Mouse (Mus musculus): ENCODE measurements around the gene Cyfip2. TPM values are rescaled to one million over a fixed set of nuclear protein-coding genes. Genes with fewer than 3 reads are reported as not detected.

Cyfip2 gene
- polyA plus RNA-seq (2012; ENCODE audit: insufficient read depth, insufficient read length, low replicate concordance, missing spikeins) = 150 TPM in 1 of 2 replicates, not detected in the other

DNA sequence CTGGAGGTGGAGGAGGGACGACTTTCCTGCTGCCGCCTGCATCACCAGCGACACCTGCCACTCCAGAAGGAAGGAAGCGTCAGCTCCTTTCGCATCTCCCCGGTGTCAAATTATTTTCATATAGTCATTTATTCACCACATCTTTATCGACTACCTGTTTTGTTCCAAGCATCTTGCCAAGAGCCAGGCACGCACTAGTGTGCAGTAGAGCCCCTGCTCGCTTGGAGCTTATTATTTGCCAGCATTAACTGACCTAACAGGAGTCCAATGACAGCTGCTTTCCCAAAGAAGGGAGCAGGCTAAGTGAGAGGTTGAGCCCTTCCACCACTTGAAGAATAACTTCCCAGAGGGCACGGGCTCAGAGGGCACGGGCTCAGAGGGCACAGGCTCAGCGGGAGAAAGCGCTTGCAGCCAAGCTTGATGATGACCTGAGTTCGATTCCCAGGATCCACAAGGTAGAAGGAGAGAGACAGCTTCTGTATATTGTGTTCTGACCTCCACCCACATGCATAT lies at the start of gene Cyfip2:
Gene Cyfip2, minus strand, starts transcription at position 337 of the 513 bp plus-strand sequence.
- TF ChIP-seq CTCF (IDR thresholded peaks at IDR 0.05; ENCODE audit: insufficient read depth, low read depth, low read length) (no peak), POLR2A (IDR thresholded peaks at IDR 0.05; ENCODE audit: insufficient read depth, low read depth, low read length) (no peak)
- peaks cover 16% of the 10 kb centered on the region for H3K4me1 ChIP-seq (ENCODE audit: control insufficient read depth, insufficient read depth, low read length)
- H3K27ac ChIP-seq (ENCODE audit: insufficient read depth, low read depth, low read length) = peak within 1 kb of the TSS; percentile 60
- WGBS = 7% methylated on average over 14 of the region's 14 CpGs
- H3K4me3 ChIP-seq (ENCODE audit: insufficient read depth, low read depth, low read length) = peak within 1 kb of the TSS; percentile 90

DNA sequence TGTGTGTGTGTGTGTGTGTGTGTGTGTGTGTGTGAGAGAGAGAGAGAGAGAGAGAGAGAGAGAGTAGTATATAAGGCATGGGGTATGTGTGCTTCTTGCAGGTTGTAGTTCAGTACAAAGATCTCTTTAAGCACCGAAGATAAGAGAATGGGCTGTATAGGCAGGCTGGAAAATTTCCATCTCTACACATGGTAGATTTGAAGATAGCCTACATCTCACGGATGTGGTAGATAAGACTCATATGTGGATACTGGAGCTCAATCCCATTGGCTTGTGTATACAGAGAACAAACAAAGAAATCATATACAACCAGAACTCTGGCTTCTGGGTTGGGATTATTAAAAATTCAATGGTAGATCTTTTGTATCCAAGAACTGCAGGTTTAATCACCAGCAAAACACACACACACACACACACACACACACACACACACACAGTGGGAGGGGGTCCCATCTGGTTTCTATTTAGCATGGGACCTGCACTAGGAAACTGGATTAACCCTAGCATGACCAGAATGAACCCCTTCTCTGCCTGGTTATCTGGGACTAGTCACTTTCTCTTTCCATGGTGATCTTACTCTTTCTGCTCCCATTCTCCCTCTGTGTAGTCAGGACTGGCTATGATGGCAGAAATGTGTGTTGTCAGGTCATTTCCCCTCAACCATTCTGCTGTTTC lies 48.5 kb upstream of the Cyfip2 start:
- TF ChIP-seq CTCF (IDR thresholded peaks at IDR 0.05; ENCODE audit: insufficient read depth, low read depth, low read length) = no peak
- TF ChIP-seq POLR2A (IDR thresholded peaks at IDR 0.05; ENCODE audit: insufficient read depth, low read depth, low read length) = no peak
- Histone ChIP-seq H3K27ac (ENCODE audit: insufficient read depth, low read depth, low read length) (no peak overlapping the region), H3K4me1 (ENCODE audit: control insufficient read depth, insufficient read depth, low read length) (no peaks in the 10 kb centered on the region), H3K4me3 (ENCODE audit: insufficient read depth, low read depth, low read length) (no peak overlapping the region)
- WGBS = 87% methylated on average over 2 of the region's 2 CpGs

DNA sequence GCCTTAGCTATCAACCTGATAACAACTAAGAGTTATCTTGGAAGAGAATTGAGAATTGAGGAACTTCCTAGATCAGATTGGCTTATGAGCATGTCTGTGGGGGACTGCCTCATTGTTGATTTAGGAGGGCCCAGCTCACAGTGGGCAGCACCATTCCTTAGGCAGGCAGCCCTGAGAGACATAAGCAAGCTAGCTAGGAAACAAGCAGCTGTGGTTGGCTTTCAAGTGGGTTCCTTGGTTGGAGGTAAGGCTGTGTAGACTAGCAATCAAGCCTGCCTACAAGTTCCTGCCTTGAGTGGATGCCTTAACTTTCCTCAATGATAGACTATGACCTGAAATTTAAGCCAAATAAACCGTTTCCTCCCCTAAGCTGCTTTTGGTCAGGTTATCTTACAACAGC lies 45.7 kb upstream of the Cyfip2 start:
- Histone ChIP-seq H3K4me3 (ENCODE audit: insufficient read depth, low read depth, low read length) (no peak overlapping the region), H3K27ac (ENCODE audit: insufficient read depth, low read depth, low read length) (no peak overlapping the region), H3K4me1 (ENCODE audit: control insufficient read depth, insufficient read depth, low read length) (no peaks in the 10 kb centered on the region)
- TF ChIP-seq POLR2A (IDR thresholded peaks at IDR 0.05; ENCODE audit: insufficient read depth, low read depth, low read length) (no peak), CTCF (IDR thresholded peaks at IDR 0.05; ENCODE audit: insufficient read depth, low read depth, low read length) (no peak)
- WGBS = 85% methylated on average over 1 of the region's 1 CpGs

DNA sequence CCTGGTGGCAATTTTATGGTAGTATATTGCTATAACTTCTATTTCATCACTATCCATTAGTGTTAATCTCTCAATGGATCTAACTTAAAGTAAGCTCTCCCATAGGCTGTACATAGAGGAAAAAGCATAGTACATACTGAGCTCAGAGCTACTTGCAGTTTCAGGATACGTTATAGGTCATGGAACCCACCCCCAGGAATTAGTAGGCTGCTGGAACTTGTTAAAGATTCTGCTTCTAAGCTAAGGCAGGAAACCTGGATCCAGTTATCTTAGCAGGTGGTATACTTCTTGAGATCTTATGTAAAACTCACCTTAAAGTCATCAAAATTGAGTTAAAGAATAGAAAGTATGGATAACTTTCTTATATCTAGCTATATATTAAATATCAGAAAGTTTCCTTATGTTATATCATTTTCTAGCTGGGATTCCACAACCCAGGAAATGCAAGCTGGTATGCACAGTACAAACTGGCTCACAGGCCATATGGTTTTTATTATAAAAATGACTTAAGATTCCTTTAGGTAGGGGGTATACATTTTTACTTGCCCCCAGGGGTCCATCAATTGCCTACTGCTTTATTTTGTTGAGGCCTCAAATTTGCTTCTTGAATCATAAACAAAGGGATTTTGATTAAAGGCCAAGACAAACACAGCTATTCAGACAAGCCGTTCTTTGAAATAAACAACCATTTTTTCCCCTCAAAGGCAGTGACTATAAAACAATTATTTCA lies 37.2 kb upstream of the Cyfip2 start:
- no peak for TF ChIP-seq POLR2A (IDR thresholded peaks at IDR 0.05; ENCODE audit: insufficient read depth, low read depth, low read length)
- TF ChIP-seq CTCF (IDR thresholded peaks at IDR 0.05; ENCODE audit: insufficient read depth, low read depth, low read length) = no peak
- Histone ChIP-seq H3K4me3 (ENCODE audit: insufficient read depth, low read depth, low read length) (no peak overlapping the region), H3K4me1 (ENCODE audit: control insufficient read depth, insufficient read depth, low read length) (no peaks in the 10 kb centered on the region), H3K27ac (ENCODE audit: insufficient read depth, low read depth, low read length) (no peak overlapping the region)
- 59% methylated on average over 2 of the region's 2 CpGs for WGBS

DNA sequence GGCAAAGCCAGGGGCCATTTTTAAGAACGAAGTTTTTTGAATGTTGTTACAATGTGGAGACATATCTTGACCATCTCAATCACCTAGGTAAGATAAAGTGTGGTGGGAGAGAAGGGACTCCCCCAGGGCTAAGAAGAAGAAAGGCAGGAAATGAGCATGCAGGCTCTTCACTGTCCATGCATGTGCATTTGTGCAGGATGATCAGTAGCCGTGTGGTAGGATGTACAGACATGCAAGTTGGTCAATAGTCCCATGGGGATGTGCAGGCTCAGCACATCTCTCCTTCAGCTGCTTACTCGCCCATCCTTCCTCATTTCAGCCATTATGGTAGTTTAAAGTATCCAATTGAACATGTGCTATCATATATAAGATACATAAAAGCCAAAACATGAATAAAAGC lies 35.8 kb upstream of the Cyfip2 start:
- Histone ChIP-seq H3K27ac (ENCODE audit: insufficient read depth, low read depth, low read length) (no peak overlapping the region), H3K4me1 (ENCODE audit: control insufficient read depth, insufficient read depth, low read length) (no peaks in the 10 kb centered on the region), H3K4me3 (ENCODE audit: insufficient read depth, low read depth, low read length) (no peak overlapping the region)
- TF ChIP-seq POLR2A (IDR thresholded peaks at IDR 0.05; ENCODE audit: insufficient read depth, low read depth, low read length) = no peak
- TF ChIP-seq CTCF (IDR thresholded peaks at IDR 0.05; ENCODE audit: insufficient read depth, low read depth, low read length) = no peak
- WGBS = 91% methylated on average over 3 of the region's 3 CpGs

DNA sequence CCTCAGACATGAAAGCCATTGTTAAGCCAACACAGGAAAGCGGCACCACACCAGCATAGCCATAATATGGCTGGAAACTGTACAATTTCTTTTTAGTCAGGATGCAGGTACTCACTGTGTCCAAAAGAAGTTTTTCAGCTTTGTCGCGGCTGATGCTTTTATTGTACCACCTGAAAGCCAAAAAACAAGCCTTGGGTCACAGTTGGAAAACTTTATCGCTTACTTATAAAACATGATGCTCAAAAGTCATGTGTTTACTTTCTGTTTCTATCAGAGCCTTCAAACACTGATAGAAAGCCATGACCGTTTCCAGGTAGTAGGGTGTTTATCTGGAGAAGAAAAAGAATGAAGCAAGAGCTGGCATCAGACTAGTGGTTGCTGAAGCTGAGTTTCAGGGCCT lies 35.1 kb upstream of the Cyfip2 start:
- no peak overlapping the region for H3K4me3 ChIP-seq (ENCODE audit: insufficient read depth, low read depth, low read length)
- H3K27ac ChIP-seq (ENCODE audit: insufficient read depth, low read depth, low read length) = no peak overlapping the region
- 89% methylated on average over 5 of the region's 5 CpGs for WGBS
- TF ChIP-seq POLR2A (IDR thresholded peaks at IDR 0.05; ENCODE audit: insufficient read depth, low read depth, low read length) = no peak
- no peak for TF ChIP-seq CTCF (IDR thresholded peaks at IDR 0.05; ENCODE audit: insufficient read depth, low read depth, low read length)
- no peaks in the 10 kb centered on the region for H3K4me1 ChIP-seq (ENCODE audit: control insufficient read depth, insufficient read depth, low read length)

DNA sequence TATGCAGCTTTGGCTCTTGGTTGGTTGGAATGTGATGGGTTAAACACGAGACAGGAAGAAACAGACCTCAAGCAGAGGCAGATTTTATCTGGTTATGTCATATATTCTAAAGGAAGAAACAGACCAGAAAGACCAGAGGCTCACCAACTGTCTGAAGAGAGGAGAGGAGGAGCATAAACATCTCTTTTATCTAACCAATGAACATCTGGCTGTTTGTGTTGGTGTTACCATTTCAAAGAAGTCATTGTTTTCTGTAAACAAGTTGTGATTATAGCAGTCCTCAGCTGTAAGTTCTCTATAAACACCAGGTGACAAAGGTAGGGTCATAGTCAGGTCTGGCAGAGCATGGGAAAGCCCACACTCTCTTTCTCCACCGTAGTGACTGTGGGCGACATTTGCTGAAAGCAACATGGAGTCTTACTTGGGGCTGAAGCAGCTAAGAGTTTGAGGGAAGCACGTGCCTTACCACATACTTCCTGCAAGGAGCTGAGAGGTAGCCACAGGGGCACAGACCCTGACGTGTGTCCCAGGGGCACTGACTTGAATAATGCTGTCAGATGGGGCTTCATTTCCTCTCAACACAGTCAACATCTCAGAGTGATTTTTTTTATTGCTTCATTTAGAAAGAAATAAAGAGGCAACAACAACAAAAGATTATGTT lies 31.4 kb upstream of the Cyfip2 start:
- 72% methylated on average over 5 of the region's 5 CpGs for WGBS
- no peaks in the 10 kb centered on the region for H3K4me1 ChIP-seq (ENCODE audit: control insufficient read depth, insufficient read depth, low read length)
- TF ChIP-seq CTCF (IDR thresholded peaks at IDR 0.05; ENCODE audit: insufficient read depth, low read depth, low read length) (no peak), POLR2A (IDR thresholded peaks at IDR 0.05; ENCODE audit: insufficient read depth, low read depth, low read length) (no peak)

DNA sequence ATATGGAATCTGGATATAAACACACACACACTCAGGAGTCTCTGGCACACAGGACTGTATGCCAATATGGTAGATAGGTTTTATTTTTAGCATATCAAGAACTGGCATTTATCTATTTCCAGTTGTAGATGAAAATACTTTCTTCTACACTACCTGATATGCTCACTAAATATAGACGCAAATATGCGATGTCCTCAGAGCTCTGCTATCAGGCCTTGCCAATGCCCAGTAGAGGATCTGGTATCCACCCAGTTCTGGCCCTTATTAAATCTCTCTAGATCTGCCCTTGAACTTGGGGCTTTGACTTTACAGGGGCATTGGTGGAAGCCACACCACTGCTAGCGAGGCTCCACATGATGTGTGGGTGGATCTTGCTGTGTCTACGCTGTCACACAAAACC lies 29.3 kb upstream of the Cyfip2 start:
- no peak for TF ChIP-seq POLR2A (IDR thresholded peaks at IDR 0.05; ENCODE audit: insufficient read depth, low read depth, low read length)
- no peak for TF ChIP-seq CTCF (IDR thresholded peaks at IDR 0.05; ENCODE audit: insufficient read depth, low read depth, low read length)
- no peak overlapping the region for H3K4me3 ChIP-seq (ENCODE audit: insufficient read depth, low read depth, low read length)
- no peaks in the 10 kb centered on the region for H3K4me1 ChIP-seq (ENCODE audit: control insufficient read depth, insufficient read depth, low read length)
- H3K27ac ChIP-seq (ENCODE audit: insufficient read depth, low read depth, low read length) = no peak overlapping the region
- WGBS = 96% methylated on average over 4 of the region's 4 CpGs

More for the DNA sequence above, 31.4 kb upstream of the Cyfip2 start:
- no peak overlapping the region for H3K4me3 ChIP-seq (ENCODE audit: insufficient read depth, low read depth, low read length)
- H3K27ac ChIP-seq (ENCODE audit: insufficient read depth, low read depth, low read length) = no peak overlapping the region

DNA sequence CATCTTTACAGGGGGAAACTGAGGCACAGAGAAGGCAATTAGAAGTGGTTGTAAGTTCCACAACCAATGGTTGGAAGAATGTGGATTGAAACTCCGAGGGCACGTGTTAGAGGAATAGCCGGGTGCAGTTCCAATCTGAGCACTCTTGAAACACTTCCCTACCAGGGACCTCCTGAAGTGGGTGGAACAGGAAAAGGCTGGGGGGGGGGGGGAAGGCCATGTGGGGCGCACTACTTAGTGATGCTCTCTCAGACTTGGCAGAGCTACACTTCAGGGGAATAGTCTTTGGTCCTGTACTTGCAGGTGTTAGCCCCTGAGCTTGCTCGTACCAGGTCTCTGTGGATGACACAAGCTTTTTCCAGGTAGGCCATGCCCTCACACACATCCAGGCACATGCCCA lies 23.4 kb upstream of the Cyfip2 start:
- WGBS = 92% methylated on average over 5 of the region's 5 CpGs
- no peak overlapping the region for H3K4me3 ChIP-seq (ENCODE audit: insufficient read depth, low read depth, low read length)
- H3K27ac ChIP-seq (ENCODE audit: insufficient read depth, low read depth, low read length) = no peak overlapping the region
- TF ChIP-seq POLR2A (IDR thresholded peaks at IDR 0.05; ENCODE audit: insufficient read depth, low read depth, low read length) (no peak), CTCF (IDR thresholded peaks at IDR 0.05; ENCODE audit: insufficient read depth, low read depth, low read length) (no peak)
- H3K4me1 ChIP-seq (ENCODE audit: control insufficient read depth, insufficient read depth, low read length) = no peaks in the 10 kb centered on the region

Data from olfactory bulb, adult 2 months (tissue).